Mouse (Mus musculus): Measurements from ENCODE around the gene Ldha. TPM values are rescaled to one million over a fixed set of nuclear protein-coding genes. Genes with fewer than 3 reads are reported as not detected.

Gene Ldha
- polyA plus RNA-seq, 1 experiment from 2014 or later, result 1,645 TPM

- H3K9ac ChIP-seq (replicated peaks; ENCODE audit: low read depth, low read length), result no peak overlapping the region
- ATAC-seq (ENCODE audit: insufficient number of reproducible peaks, insufficient read depth, low FRiP score, low read depth), result no peak
- no peaks in the 10 kb centered on the region for H3K27me3 ChIP-seq (ENCODE audit: control insufficient read depth, insufficient read depth, low read length)
- no peaks in the 10 kb centered on the region for H3K4me1 ChIP-seq (ENCODE audit: control insufficient read depth, insufficient read depth, low read length)
- peaks cover 67% of the 10 kb centered on the region for H3K36me3 ChIP-seq (ENCODE audit: control insufficient read depth, insufficient read depth, low read length)
- no peak overlapping the region for H3K4me3 ChIP-seq (ENCODE audit: low read depth, low read length)
- no peak overlapping the region for H3K4me2 ChIP-seq (replicated peaks; ENCODE audit: low read depth, low read length)
- 85% methylated on average over 1 of the region's 1 CpGs for WGBS
- H3K9me3 ChIP-seq (ENCODE audit: control insufficient read depth, low read depth, low read length), result no peaks in the 10 kb centered on the region
- no peak overlapping the region for H3K27ac ChIP-seq (ENCODE audit: low read length)
Measured at GRCm38 (mm10) chr7:46852666-46853065, 11.4 kb downstream of the Ldha start.

- Histone ChIP-seq H3K9me3 (ENCODE audit: control insufficient read depth, low read depth, low read length) (no peaks in the 10 kb centered on the region), H3K9ac (replicated peaks; ENCODE audit: low read depth, low read length) (no peak overlapping the region), H3K27me3 (ENCODE audit: control insufficient read depth, insufficient read depth, low read length) (no peaks in the 10 kb centered on the region), H3K4me1 (ENCODE audit: control insufficient read depth, insufficient read depth, low read length) (no peaks in the 10 kb centered on the region), H3K4me3 (ENCODE audit: low read depth, low read length) (no peak overlapping the region), H3K4me2 (replicated peaks; ENCODE audit: low read depth, low read length) (no peak overlapping the region), H3K36me3 (ENCODE audit: control insufficient read depth, insufficient read depth, low read length) (peaks cover 64% of the 10 kb centered on the region), H3K27ac (ENCODE audit: low read length) (no peak overlapping the region)
- WGBS, result 93% methylated on average over 9 of the region's 9 CpGs
- no peak for ATAC-seq (ENCODE audit: insufficient number of reproducible peaks, insufficient read depth, low FRiP score, low read depth)
Measured at GRCm38 (mm10) chr7:46853365-46853764, 12.1 kb downstream of the Ldha start.

- Histone ChIP-seq H3K27ac (ENCODE audit: low read length) (no peak overlapping the region), H3K4me2 (replicated peaks; ENCODE audit: low read depth, low read length) (no peak overlapping the region), H3K36me3 (ENCODE audit: control insufficient read depth, insufficient read depth, low read length) (peaks cover 41% of the 10 kb centered on the region), H3K9ac (replicated peaks; ENCODE audit: low read depth, low read length) (no peak overlapping the region), H3K4me3 (ENCODE audit: low read depth, low read length) (no peak overlapping the region), H3K27me3 (ENCODE audit: control insufficient read depth, insufficient read depth, low read length) (no peaks in the 10 kb centered on the region), H3K9me3 (ENCODE audit: control insufficient read depth, low read depth, low read length) (no peaks in the 10 kb centered on the region), H3K4me1 (ENCODE audit: control insufficient read depth, insufficient read depth, low read length) (no peaks in the 10 kb centered on the region)
- WGBS, result 73% methylated on average over 7 of the region's 7 CpGs
- ATAC-seq (ENCODE audit: insufficient number of reproducible peaks, insufficient read depth, low FRiP score, low read depth), result no peak
Measured at GRCm38 (mm10) chr7:46855866-46856560, 14.7 kb downstream of the Ldha start.

GRCm38 (mm10) chr7:46857436-46857835, 16.2 kb downstream of the Ldha start:
- H3K9ac ChIP-seq (replicated peaks; ENCODE audit: low read depth, low read length), result no peak overlapping the region
- no peak overlapping the region for H3K4me2 ChIP-seq (replicated peaks; ENCODE audit: low read depth, low read length)
- no peak for ATAC-seq (ENCODE audit: insufficient number of reproducible peaks, insufficient read depth, low FRiP score, low read depth)
- no peaks in the 10 kb centered on the region for H3K27me3 ChIP-seq (ENCODE audit: control insufficient read depth, insufficient read depth, low read length)
- 71% methylated on average over 9 of the region's 9 CpGs for WGBS
- no peak overlapping the region for H3K27ac ChIP-seq (ENCODE audit: low read length)
- no peak overlapping the region for H3K4me3 ChIP-seq (ENCODE audit: low read depth, low read length)
- H3K36me3 ChIP-seq (ENCODE audit: control insufficient read depth, insufficient read depth, low read length), result peaks cover 27% of the 10 kb centered on the region
- no peaks in the 10 kb centered on the region for H3K4me1 ChIP-seq (ENCODE audit: control insufficient read depth, insufficient read depth, low read length)
- H3K9me3 ChIP-seq (ENCODE audit: control insufficient read depth, low read depth, low read length), result no peaks in the 10 kb centered on the region

GRCm38 (mm10) chr7:46859031-46859430, 17.8 kb downstream of the Ldha start:
- Histone ChIP-seq H3K27me3 (ENCODE audit: control insufficient read depth, insufficient read depth, low read length) (no peaks in the 10 kb centered on the region), H3K4me2 (replicated peaks; ENCODE audit: low read depth, low read length) (no peak overlapping the region), H3K9me3 (ENCODE audit: control insufficient read depth, low read depth, low read length) (no peaks in the 10 kb centered on the region), H3K4me3 (ENCODE audit: low read depth, low read length) (no peak overlapping the region), H3K36me3 (ENCODE audit: control insufficient read depth, insufficient read depth, low read length) (peaks cover 11% of the 10 kb centered on the region), H3K4me1 (ENCODE audit: control insufficient read depth, insufficient read depth, low read length) (no peaks in the 10 kb centered on the region), H3K27ac (ENCODE audit: low read length) (no peak overlapping the region), H3K9ac (replicated peaks; ENCODE audit: low read depth, low read length) (no peak overlapping the region)
- WGBS, result 53% methylated on average over 6 of the region's 6 CpGs
- no peak for ATAC-seq (ENCODE audit: insufficient number of reproducible peaks, insufficient read depth, low FRiP score, low read depth)

GRCm38 (mm10) chr7:46860996-46861395, 19.7 kb downstream of the Ldha start, which contains the start of gene Ldhc:
TSS of gene Ldhc (plus strand) at chr7:46861203.
- H3K36me3 ChIP-seq (ENCODE audit: control insufficient read depth, insufficient read depth, low read length), result no peaks in the 10 kb centered on the region

GRCm38 (mm10) chr7:46871988-46872387, 30.7 kb downstream of the Ldha start:
- no peak overlapping the region for H3K9ac ChIP-seq (replicated peaks; ENCODE audit: low read depth, low read length)
- no peak overlapping the region for H3K4me2 ChIP-seq (replicated peaks; ENCODE audit: low read depth, low read length)
- H3K36me3 ChIP-seq (ENCODE audit: control insufficient read depth, insufficient read depth, low read length), result no peaks in the 10 kb centered on the region
- H3K4me3 ChIP-seq (ENCODE audit: low read depth, low read length), result no peak overlapping the region
- H3K4me1 ChIP-seq (ENCODE audit: control insufficient read depth, insufficient read depth, low read length), result no peaks in the 10 kb centered on the region
- ATAC-seq (ENCODE audit: insufficient number of reproducible peaks, insufficient read depth, low FRiP score, low read depth), result no peak
- 72% methylated on average over 4 of the region's 4 CpGs for WGBS
- no peak overlapping the region for H3K27ac ChIP-seq (ENCODE audit: low read length)
- no peaks in the 10 kb centered on the region for H3K9me3 ChIP-seq (ENCODE audit: control insufficient read depth, low read depth, low read length)
- H3K27me3 ChIP-seq (ENCODE audit: control insufficient read depth, insufficient read depth, low read length), result no peaks in the 10 kb centered on the region

More at GRCm38 (mm10) chr7:46860996-46861395, 19.7 kb downstream of the Ldha start, which contains the start of gene Ldhc:
- Histone ChIP-seq H3K27ac (ENCODE audit: low read length) (no peak within 1 kb of the TSS), H3K9ac (replicated peaks; ENCODE audit: low read depth, low read length) (no peak within 1 kb of the TSS), H3K4me2 (replicated peaks; ENCODE audit: low read depth, low read length) (no peak within 1 kb of the TSS), H3K27me3 (ENCODE audit: control insufficient read depth, insufficient read depth, low read length) (no peaks in the 10 kb centered on the region), H3K9me3 (ENCODE audit: control insufficient read depth, low read depth, low read length) (no peaks in the 10 kb centered on the region), H3K4me1 (ENCODE audit: control insufficient read depth, insufficient read depth, low read length) (no peaks in the 10 kb centered on the region), H3K4me3 (ENCODE audit: low read depth, low read length) (no peak within 1 kb of the TSS)
- 37% methylated on average over 10 of the region's 10 CpGs for whole genome bisulfite sequencing
- ATAC-seq (ENCODE audit: insufficient number of reproducible peaks, insufficient read depth, low FRiP score, low read depth), result no peak

- no peak overlapping the region for H3K4me2 ChIP-seq (replicated peaks; ENCODE audit: low read depth, low read length)
- no peaks in the 10 kb centered on the region for H3K4me1 ChIP-seq (ENCODE audit: control insufficient read depth, insufficient read depth, low read length)
- H3K9ac ChIP-seq (replicated peaks; ENCODE audit: low read depth, low read length), result no peak overlapping the region
- H3K4me3 ChIP-seq (ENCODE audit: low read depth, low read length), result no peak overlapping the region
- ATAC-seq (ENCODE audit: insufficient number of reproducible peaks, insufficient read depth, low FRiP score, low read depth), result no peak
- no peaks in the 10 kb centered on the region for H3K9me3 ChIP-seq (ENCODE audit: control insufficient read depth, low read depth, low read length)
- no peak overlapping the region for H3K27ac ChIP-seq (ENCODE audit: low read length)
- no peaks in the 10 kb centered on the region for H3K36me3 ChIP-seq (ENCODE audit: control insufficient read depth, insufficient read depth, low read length)
- no peaks in the 10 kb centered on the region for H3K27me3 ChIP-seq (ENCODE audit: control insufficient read depth, insufficient read depth, low read length)
- WGBS, result 72% methylated on average over 4 of the region's 4 CpGs
Measured at GRCm38 (mm10) chr7:46876841-46877240, 35.6 kb downstream of the Ldha start.

GRCm38 (mm10) chr7:46877255-46877654, 36.0 kb downstream of the Ldha start:
- ATAC-seq (ENCODE audit: insufficient number of reproducible peaks, insufficient read depth, low FRiP score, low read depth), result no peak
- no peak overlapping the region for H3K4me3 ChIP-seq (ENCODE audit: low read depth, low read length)
- no peaks in the 10 kb centered on the region for H3K9me3 ChIP-seq (ENCODE audit: control insufficient read depth, low read depth, low read length)
- H3K4me1 ChIP-seq (ENCODE audit: control insufficient read depth, insufficient read depth, low read length), result no peaks in the 10 kb centered on the region
- H3K4me2 ChIP-seq (replicated peaks; ENCODE audit: low read depth, low read length), result no peak overlapping the region
- no peaks in the 10 kb centered on the region for H3K27me3 ChIP-seq (ENCODE audit: control insufficient read depth, insufficient read depth, low read length)
- H3K27ac ChIP-seq (ENCODE audit: low read length), result no peak overlapping the region
- no peaks in the 10 kb centered on the region for H3K36me3 ChIP-seq (ENCODE audit: control insufficient read depth, insufficient read depth, low read length)
- 81% methylated on average over 6 of the region's 6 CpGs for WGBS
- no peak overlapping the region for H3K9ac ChIP-seq (replicated peaks; ENCODE audit: low read depth, low read length)

Measured in stomach, embryonic 14.5 days (tissue).